Mouse (Mus musculus) stomach, embryonic 14.5 days (tissue): ENCODE results near the gene Maml1. TPM values are rescaled to one million over a fixed set of nuclear protein-coding genes. Genes with fewer than 3 reads are reported as not detected.
"Not testable (repeated sequence)": the region's sequence is repeated elsewhere in the genome, so short reads cannot be mapped to it uniquely, and the experiment has no call there.

Experiments
- ATAC-seq: fragments of 200-750 bp; cut with Nextera tagmentation; 2 replicates; pipeline ENCODE4 v1.8.0; 2017; ENCODE audit warnings: low read depth, moderate TSS enrichment; ENCODE audit not compliant: insufficient number of reproducible peaks, insufficient read depth, low FRiP score
- H3K27ac ChIP-seq: fragments of 300-500 bp; sonication (generic); 2 replicates; pipeline ENCODE4 v1.5.1; 2014; ENCODE audit warnings: mild to moderate bottlenecking, low read length, moderate library complexity, mixed read lengths
- H3K27me3 ChIP-seq: fragments of 300-500 bp; sonication (generic); 2 replicates; pipeline ENCODE4 v1.6.1; 2014; ENCODE audit warnings: low read length, control low read depth, mixed read lengths; ENCODE audit not compliant: control insufficient read depth, insufficient read depth
- H3K36me3 ChIP-seq: fragments of 300-500 bp; sonication (generic); 2 replicates; pipeline ENCODE4 v1.6.1; 2014; ENCODE audit warnings: mild to moderate bottlenecking, control low read depth, low read length, moderate library complexity, mixed read lengths; ENCODE audit not compliant: control insufficient read depth, insufficient read depth
- H3K4me1 ChIP-seq: fragments of 300-500 bp; sonication (generic); 2 replicates; pipeline ENCODE4 v1.6.1; 2014; ENCODE audit warnings: low read length, control low read depth, mixed read lengths; ENCODE audit not compliant: control insufficient read depth, insufficient read depth
- H3K4me2 ChIP-seq: fragments of 300-500 bp; sonication (generic); replicated peaks from 2 replicates; pipeline ENCODE4 v1.6.1; 2014; ENCODE audit warnings: low read depth, low read length, control low read depth
- H3K4me3 ChIP-seq: fragments of 300-500 bp; sonication (generic); 2 replicates; pipeline ENCODE4 v1.5.1; 2014; ENCODE audit warnings: low read depth, low read length, control low read depth
- H3K9ac ChIP-seq: fragments of 300-500 bp; sonication (generic); replicated peaks from 2 replicates; pipeline ENCODE4 v1.6.1; 2014; ENCODE audit warnings: low read depth, mild to moderate bottlenecking, control low read depth, low read length, moderate library complexity, mixed read lengths
- H3K9me3 ChIP-seq: fragments of 300-500 bp; sonication (generic); 2 replicates; pipeline ENCODE4 v1.6.1; 2016; ENCODE audit warnings: low read depth, low read length, control low read depth; ENCODE audit not compliant: control insufficient read depth
- WGBS: fragments of 180-500 bp; shearing (Covaris S2); extraction: QIAGEN DNeasy Blood & Tissue Kit; methylation state at CpG from one replicate; pipeline ENCODE4 v1.1.7; 2014; 5-methylcytosine and 5-hydroxymethylcytosine counted together
- polyA plus RNA-seq: library from polyadenylated mRNA; unstranded; fragments of >200 nt; fragmentation: Nextera tagmentation; extraction: Ambion mirVana; gene quantifications from 2 replicates; pipeline ENCODE4 v1.2.1, GENCODE M21; 2014

Gene Maml1
- polyA plus RNA-seq, 1 experiment from 2014 or later, result 9.9 TPM

- Histone ChIP-seq H3K27me3 (no peaks in the 10 kb centered on the region), H3K4me2 (peak overlapping the region; percentile 85), H3K4me1 (peaks cover 18% of the 10 kb centered on the region), H3K36me3 (peaks cover 1% of the 10 kb centered on the region; the same call in 1 of the 2 replicates), H3K27ac (peak overlapping the region; percentile 90), H3K9ac (peak overlapping the region; percentile 96), H3K9me3 (no peaks in the 10 kb centered on the region), H3K4me3 (peak overlapping the region; percentile 87)
- under 1% methylated on average over 34 of the region's 34 CpGs for WGBS
- ATAC-seq, result peak; percentile 57; the same call in 1 of the 2 replicates
Measured at GRCm38 (mm10) chr11:50324751-50325471, 32.8 kb upstream of the Maml1 start.

DNA sequence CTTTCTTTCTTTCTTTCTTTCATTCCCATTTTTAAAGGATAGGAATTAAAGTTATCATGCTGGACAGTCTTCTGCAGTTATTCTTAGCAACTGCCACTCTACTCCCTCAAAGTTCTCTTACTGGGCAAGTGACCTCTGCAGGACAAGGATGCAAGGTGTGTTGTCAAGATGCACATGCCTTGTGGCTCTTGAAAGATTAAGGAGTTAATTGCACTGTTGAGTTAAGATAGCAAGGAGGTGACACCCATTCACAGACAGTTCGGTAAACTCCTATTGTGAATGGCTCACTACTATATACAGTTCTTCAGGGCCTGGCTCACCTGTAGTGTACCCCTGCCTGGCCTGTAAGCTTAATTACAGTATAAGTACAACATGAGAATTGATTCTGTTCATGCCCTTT lies 31.7 kb upstream of the Maml1 start:
- Histone ChIP-seq H3K27ac (no peak overlapping the region), H3K36me3 (peaks cover 6% of the 10 kb centered on the region; the same call in 1 of the 2 replicates), H3K9me3 (no peaks in the 10 kb centered on the region), H3K9ac (peak overlapping the region; percentile 96), H3K27me3 (no peaks in the 10 kb centered on the region), H3K4me3 (peak overlapping the region; percentile 87), H3K4me1 (peaks cover 18% of the 10 kb centered on the region), H3K4me2 (peak overlapping the region; percentile 85)
- no peak for ATAC-seq
- 21% methylated on average over 1 of the region's 1 CpGs for WGBS

DNA sequence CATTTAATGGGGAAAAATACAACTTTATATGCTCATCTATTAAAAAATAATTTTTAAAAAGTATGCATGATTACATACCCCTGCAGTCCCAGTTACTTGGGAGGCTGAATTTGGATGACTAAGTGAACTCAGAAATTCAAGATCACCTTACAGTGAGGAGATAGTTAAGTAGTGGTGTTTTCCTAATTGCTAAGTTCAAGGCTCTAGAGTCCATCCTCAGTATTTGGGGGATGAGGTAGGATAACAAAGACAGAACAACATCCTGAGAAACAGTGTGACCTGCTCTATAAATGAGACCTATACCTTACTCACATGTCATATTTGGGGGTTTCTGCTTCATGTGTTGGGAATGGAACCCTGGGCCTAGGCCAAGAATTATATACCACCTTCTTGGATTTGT lies 30.2 kb upstream of the Maml1 start:
- H3K27me3 ChIP-seq, result no peaks in the 10 kb centered on the region
- no peak overlapping the region for H3K27ac ChIP-seq
- no peak overlapping the region for H3K9ac ChIP-seq
- no peaks in the 10 kb centered on the region for H3K9me3 ChIP-seq
- H3K4me1 ChIP-seq, result peaks cover 18% of the 10 kb centered on the region
- ATAC-seq, result no peak
- no peak overlapping the region for H3K4me3 ChIP-seq
- peaks cover 6% of the 10 kb centered on the region; the same call in 1 of the 2 replicates for H3K36me3 ChIP-seq
- H3K4me2 ChIP-seq, result no peak overlapping the region; the same call in 1 of the 2 replicates

GRCm38 (mm10) chr11:50321239-50321638 lies 29.1 kb upstream of the Maml1 start:
- 87% methylated on average over 6 of the region's 6 CpGs for WGBS
- peaks cover 6% of the 10 kb centered on the region; the same call in 1 of the 2 replicates for H3K36me3 ChIP-seq
- H3K4me3 ChIP-seq, result no peak overlapping the region
- no peak overlapping the region for H3K9ac ChIP-seq
- no peaks in the 10 kb centered on the region for H3K27me3 ChIP-seq
- no peaks in the 10 kb centered on the region for H3K9me3 ChIP-seq
- no peak overlapping the region for H3K27ac ChIP-seq
- H3K4me2 ChIP-seq, result no peak overlapping the region
- H3K4me1 ChIP-seq, result peaks cover 11% of the 10 kb centered on the region
- ATAC-seq, result no peak

GRCm38 (mm10) chr11:50319343-50319742 lies 27.2 kb upstream of the Maml1 start:
- H3K9me3 ChIP-seq, ATAC-seq, H3K4me3 ChIP-seq, H3K27ac ChIP-seq, H3K27me3 ChIP-seq, H3K4me2 ChIP-seq, H3K36me3 ChIP-seq, H3K9ac ChIP-seq: not testable (repeated sequence)
- WGBS, result 85% methylated on average over 4 of the region's 4 CpGs
- H3K4me1 ChIP-seq, result peaks cover 10% of the 10 kb centered on the region

- Histone ChIP-seq H3K27ac (no peak overlapping the region), H3K9me3 (no peaks in the 10 kb centered on the region)
- WGBS, result 60% methylated on average over 2 of the region's 2 CpGs
Measured at GRCm38 (mm10) chr11:50312803-50313202, 20.7 kb upstream of the Maml1 start.

GRCm38 (mm10) chr11:50303406-50303805 lies 11.3 kb upstream of the Maml1 start:
- Histone ChIP-seq H3K36me3 (peaks cover 83% of the 10 kb centered on the region), H3K4me3 (no peak overlapping the region), H3K9ac (no peak overlapping the region), H3K27ac (no peak overlapping the region), H3K4me1 (no peaks in the 10 kb centered on the region), H3K4me2 (no peak overlapping the region), H3K9me3 (no peaks in the 10 kb centered on the region), H3K27me3 (no peaks in the 10 kb centered on the region)
- ATAC-seq, result no peak
- WGBS, result 93% methylated on average over 2 of the region's 2 CpGs

More at GRCm38 (mm10) chr11:50312803-50313202, 20.7 kb upstream of the Maml1 start:
- Histone ChIP-seq H3K36me3 (peaks cover 36% of the 10 kb centered on the region), H3K4me1 (no peaks in the 10 kb centered on the region), H3K4me2 (no peak overlapping the region), H3K4me3 (no peak overlapping the region), H3K9ac (no peak overlapping the region), H3K27me3 (no peaks in the 10 kb centered on the region)
- no peak for ATAC-seq

GRCm38 (mm10) chr11:50291321-50292165 lies 568 bp downstream of the Maml1 start:
- Histone ChIP-seq H3K4me1 (peaks cover 7% of the 10 kb centered on the region; the same call in 1 of the 2 replicates), H3K27ac (peak overlapping the region; percentile 99), H3K36me3 (peaks cover 32% of the 10 kb centered on the region), H3K4me2 (peak overlapping the region; percentile 84), H3K9ac (peak overlapping the region; percentile 98), H3K4me3 (peak overlapping the region; percentile 95), H3K9me3 (no peaks in the 10 kb centered on the region), H3K27me3 (no peaks in the 10 kb centered on the region)
- peak; percentile 67 for ATAC-seq
- under 1% methylated on average over 65 of the region's 85 CpGs for WGBS
